Mouse (Mus musculus): ENCODE results near the gene Dmd.

- TF ChIP-seq CTCF (IDR thresholded peaks at IDR 0.05; ENCODE audit: borderline replicate concordance, control insufficient read depth, extremely low read depth, insufficient read depth, low read length, poor library complexity) (no peak), POLR2A (IDR thresholded peaks at IDR 0.05; ENCODE audit: control insufficient read depth, extremely low read depth, insufficient read depth, low read length, poor library complexity) (no peak)
These were observed 1486.9 kb downstream of the Dmd start for GRCm38 (mm10) chrX:84435608-84436007.
